Mouse (Mus musculus) heart, postnatal 10 days (tissue): ENCODE data around the gene App. TPM values are rescaled to one million over a fixed set of nuclear protein-coding genes. Genes with fewer than 3 reads are reported as not detected.

Experiments
- DNase-seq, 2 experiments: peaks; one replicate each; pipeline ENCODE4 v3.0.0; 2021
- intact Hi-C: fragments of 180-260 bp; cut with DNase I; formaldehyde crosslinking; loops from one replicate; pipeline ENCODE4 v1.15.1; 2025
- total RNA-seq, 2 experiments: library from RNA; stranded (reverse); gene quantifications; 2 replicates each; pipeline ENCODE4 v1.2.3; 2021

Gene App
- total RNA-seq, 2 experiments from 2014 or later = 231 to 247 TPM

- intact Hi-C loops = no loop called here
- no peak for DNase-seq
Observed at GRCm38 (mm10) chr16:85127661-85128346, 45.8 kb downstream of the App start.

- no peak for DNase-seq
- intact Hi-C loops = no loop called here
Observed at GRCm38 (mm10) chr16:85124649-85125048, 48.9 kb downstream of the App start.

GRCm38 (mm10) chr16:85121983-85122382 lies 51.6 kb downstream of the App start:
- intact Hi-C loops = no loop called here

GRCm38 (mm10) chr16:85118916-85119315 lies 54.6 kb downstream of the App start:
- intact Hi-C loops = no loop called here

More at GRCm38 (mm10) chr16:85121983-85122382, 51.6 kb downstream of the App start:
- DNase-seq = no peak

GRCm38 (mm10) chr16:85117541-85117940 lies 56.0 kb downstream of the App start:
- no peak for DNase-seq
- intact Hi-C loops = no loop called here

More at GRCm38 (mm10) chr16:85118916-85119315, 54.6 kb downstream of the App start:
- no peak for DNase-seq

- intact Hi-C loops = no loop called here
Observed at GRCm38 (mm10) chr16:85115837-85116236, 57.7 kb downstream of the App start.

GRCm38 (mm10) chr16:85114742-85115141 lies 58.8 kb downstream of the App start:
- intact Hi-C loops = no loop called here

More at GRCm38 (mm10) chr16:85115837-85116236, 57.7 kb downstream of the App start:
- no peak for DNase-seq

GRCm38 (mm10) chr16:85113941-85114340 lies 59.6 kb downstream of the App start:
- no peak for DNase-seq
- intact Hi-C loops = no loop called here

More at GRCm38 (mm10) chr16:85114742-85115141, 58.8 kb downstream of the App start:
- DNase-seq = no peak

GRCm38 (mm10) chr16:85112254-85112653 lies 61.3 kb downstream of the App start:
- DNase-seq = no peak
- intact Hi-C loops = no loop called here

GRCm38 (mm10) chr16:85110428-85110827 lies 63.1 kb downstream of the App start:
- DNase-seq = no peak
- intact Hi-C loops = no loop called here

- DNase-seq = no peak
- intact Hi-C loops = no loop called here
Observed at GRCm38 (mm10) chr16:85108486-85108885, 65.1 kb downstream of the App start.

- no peak for DNase-seq
- intact Hi-C loops = no loop called here
Observed at GRCm38 (mm10) chr16:85106644-85107323, 66.8 kb downstream of the App start.

- intact Hi-C loops = no loop called here
Observed at GRCm38 (mm10) chr16:85105603-85106002, 68.0 kb downstream of the App start.

GRCm38 (mm10) chr16:85103116-85103787 lies 70.3 kb downstream of the App start:
- DNase-seq = no peak
- intact Hi-C loops = no loop called here

More at GRCm38 (mm10) chr16:85105603-85106002, 68.0 kb downstream of the App start:
- no peak for DNase-seq

- intact Hi-C loops = no loop called here
- DNase-seq = no peak
Observed at GRCm38 (mm10) chr16:85101544-85101943, 72.0 kb downstream of the App start.

- DNase-seq = no peak
- intact Hi-C loops = no loop called here
Observed at GRCm38 (mm10) chr16:85100806-85101205, 72.8 kb downstream of the App start.

- no peak for DNase-seq
- intact Hi-C loops = loop anchor here (10.0 kb wide), 1 partner anchor 575 kb away; no protein-coding TSS in a partner anchor
Observed at GRCm38 (mm10) chr16:85099487-85099886, 74.1 kb downstream of the App start.

- no peak for DNase-seq
- intact Hi-C loops = loop anchor here (10.0 kb wide), 1 partner anchor 576 kb away; no protein-coding TSS in a partner anchor
Observed at GRCm38 (mm10) chr16:85099044-85099443, 74.5 kb downstream of the App start.

GRCm38 (mm10) chr16:85096396-85096795 lies 77.2 kb downstream of the App start:
- intact Hi-C loops = loop anchor here (10.0 kb wide), 1 partner anchor 578 kb away; no protein-coding TSS in a partner anchor
- DNase-seq = no peak

- DNase-seq = no peak
- intact Hi-C loops = loop anchor here (10.0 kb wide), 1 partner anchor 579 kb away; no protein-coding TSS in a partner anchor
Observed at GRCm38 (mm10) chr16:85095923-85096322, 77.6 kb downstream of the App start.

- intact Hi-C loops = loop anchor here (10.0 kb wide), 1 partner anchor 582 kb away; no protein-coding TSS in a partner anchor
- DNase-seq = no peak
Observed at GRCm38 (mm10) chr16:85092644-85093091, 80.9 kb downstream of the App start.
